Mouse (Mus musculus) R1 (cell line): ENCODE measurements around the gene Ogdh.

ENCODE experiments used
- DNase-seq: peaks from one replicate; pipeline ENCODE4 v3.0.0-alpha.2; 2018; ENCODE audit warnings: low read depth, low spot score

The Ogdh gene

GRCm38 (mm10) chr11:6366434-6366833, 75.0 kb downstream of the Ogdh start:
- no peak for DNase-seq

GRCm38 (mm10) chr11:6367156-6367555, 75.7 kb downstream of the Ogdh start:
- DNase-seq = peak; percentile 70

DNA sequence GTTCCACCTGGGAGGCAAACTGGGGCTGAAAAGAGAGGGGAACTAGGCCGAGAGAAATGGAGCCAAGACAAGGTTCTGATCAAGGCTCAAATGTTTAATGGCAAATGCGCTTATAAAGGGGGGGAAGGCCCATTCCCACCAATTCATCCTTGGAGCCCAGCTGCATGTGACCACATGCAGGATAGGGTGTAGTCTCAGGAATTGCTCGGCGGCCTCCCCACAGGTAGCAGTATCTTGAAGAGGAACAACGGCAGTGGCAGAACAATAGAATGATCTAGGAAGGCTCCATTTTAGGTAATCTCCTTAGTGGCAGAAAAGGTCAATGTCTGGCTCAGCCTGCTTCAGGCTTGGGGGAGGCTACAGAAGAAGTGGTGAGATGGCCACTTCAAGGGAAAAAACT, 76.6 kb downstream of the Ogdh start:
- DNase-seq = peak; percentile 71

- peak; percentile 77 for DNase-seq
Observed at GRCm38 (mm10) chr11:6371376-6372155, 80.1 kb downstream of the Ogdh start.

GRCm38 (mm10) chr11:6372784-6373183, 81.4 kb downstream of the Ogdh start:
- DNase-seq = peak; percentile 78

GRCm38 (mm10) chr11:6380916-6381315, 89.5 kb downstream of the Ogdh start:
- DNase-seq = no peak

DNA sequence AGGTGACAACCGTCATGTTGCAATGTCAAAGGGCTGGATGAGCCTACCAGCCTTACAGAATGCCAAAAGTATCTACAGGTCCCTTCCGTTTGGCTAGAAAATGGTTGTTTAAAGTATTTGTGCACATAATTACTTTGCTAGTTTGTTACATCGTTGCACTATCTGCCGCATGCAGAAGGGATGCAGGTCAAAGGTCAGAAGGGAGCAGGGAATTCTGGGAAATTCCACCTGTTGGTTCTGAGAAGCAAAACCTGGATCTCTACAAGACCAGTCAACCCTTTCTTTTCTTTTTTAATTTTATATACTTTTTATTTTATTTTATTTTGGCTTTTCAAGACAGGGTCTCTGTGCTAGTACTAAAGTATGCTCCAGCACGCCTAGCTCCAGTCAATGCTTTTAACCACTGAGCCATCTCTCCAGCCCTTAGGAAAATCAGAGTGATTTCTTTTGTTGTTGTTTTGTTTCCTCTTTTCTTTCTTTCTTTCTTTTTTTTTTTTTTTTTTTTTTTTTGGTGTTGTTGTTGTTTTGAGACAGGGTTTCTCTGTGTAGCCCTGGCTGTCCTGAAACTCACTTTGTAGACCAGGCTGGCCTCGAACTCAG, 96.8 kb downstream of the Ogdh start:
- DNase-seq = peak; percentile 56

- DNase-seq = peak; percentile 91
Observed at GRCm38 (mm10) chr11:6388726-6389413, 97.4 kb downstream of the Ogdh start, which contains the start of gene Zmiz2. Gene Zmiz2, plus strand, starts transcription at chr11:6389074.

DNA sequence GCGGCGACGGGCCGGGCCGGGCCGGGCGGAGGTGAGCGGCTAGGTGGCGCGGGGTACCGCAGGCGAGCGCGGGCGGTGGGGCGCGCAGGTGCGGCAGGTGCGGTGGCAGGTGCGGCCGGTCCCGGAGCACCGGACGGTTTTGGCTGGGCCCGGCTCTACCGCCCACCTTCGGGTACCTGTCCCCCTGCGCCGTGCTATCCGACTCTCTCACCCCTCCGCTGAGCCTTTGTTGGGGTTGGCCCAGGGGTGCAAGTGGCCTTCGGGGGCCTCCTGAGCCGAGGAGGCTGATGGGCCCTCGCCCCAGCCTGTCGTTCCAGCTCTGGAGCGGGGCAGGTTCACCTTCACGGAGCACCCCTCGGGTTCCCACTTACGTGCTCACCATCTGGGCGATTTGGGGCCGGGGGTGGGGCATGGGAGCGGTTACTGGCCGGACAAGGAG, 98.1 kb downstream of the Ogdh start:
- DNase-seq = peak; percentile 52

- DNase-seq = no peak
Observed at GRCm38 (mm10) chr11:6390376-6391053, 99.1 kb downstream of the Ogdh start.

GRCm38 (mm10) chr11:6391516-6392276, 100.3 kb downstream of the Ogdh start:
- DNase-seq = no peak

DNA sequence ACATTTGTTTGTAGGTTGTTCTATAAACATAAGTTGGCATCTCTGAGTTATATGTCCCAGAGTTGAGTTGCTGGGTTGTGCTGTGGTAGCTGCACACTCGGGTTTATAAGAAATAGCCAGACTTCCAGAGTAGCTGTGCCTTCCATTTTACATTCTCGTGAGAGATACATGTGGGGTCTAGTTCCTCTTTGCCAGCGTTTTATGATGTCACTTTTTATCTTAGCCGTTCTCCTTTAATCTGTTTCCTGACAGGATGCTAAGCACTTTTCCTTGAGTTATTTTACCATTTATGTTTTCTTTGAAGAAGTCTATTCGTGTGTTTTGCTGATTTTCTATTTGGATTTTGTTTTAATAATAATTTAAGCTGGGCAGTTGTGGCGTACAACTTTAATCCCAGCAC, 101.4 kb downstream of the Ogdh start:
- no peak for DNase-seq

- no peak for DNase-seq
Observed at GRCm38 (mm10) chr11:6393866-6394265, 102.4 kb downstream of the Ogdh start.

DNA sequence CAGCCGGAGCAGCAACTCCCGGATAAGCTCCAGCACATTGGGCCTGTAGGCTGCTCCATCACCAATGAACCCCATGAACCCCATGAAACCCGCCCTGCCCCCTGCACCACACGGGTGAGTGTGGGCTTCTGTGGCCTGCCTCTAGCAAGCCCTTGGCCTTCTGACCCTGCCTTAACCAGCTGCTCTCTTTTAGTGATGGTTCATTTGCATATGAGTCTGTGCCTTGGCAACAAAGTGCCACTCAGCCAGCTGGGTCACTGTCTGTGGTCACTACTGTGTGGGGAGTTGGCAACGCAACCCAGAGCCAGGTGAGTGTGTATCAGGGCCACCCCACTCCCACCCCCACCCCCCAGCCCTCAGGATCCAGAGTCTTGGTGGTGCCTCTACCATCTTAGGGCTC, 104.1 kb downstream of the Ogdh start:
- DNase-seq = no peak

DNA sequence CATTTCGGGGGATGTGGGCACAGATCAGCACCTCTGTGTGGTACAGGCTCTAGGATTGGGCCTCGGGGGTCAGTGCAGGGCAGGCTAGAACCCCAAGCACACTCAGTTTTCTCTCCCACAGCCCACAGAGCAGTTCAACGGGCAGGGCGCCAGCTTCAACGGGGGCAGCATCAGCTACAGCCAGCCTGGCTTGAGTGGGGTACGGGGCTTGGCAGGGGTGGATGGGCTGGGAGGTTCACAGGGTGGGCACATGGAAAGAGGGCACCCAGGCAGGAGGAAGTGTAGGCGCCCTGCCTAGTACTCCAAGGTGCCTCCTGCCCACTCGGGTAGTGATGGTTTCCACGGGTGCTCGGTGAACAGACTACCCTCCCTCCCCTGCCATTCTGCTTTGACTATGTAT, 106.7 kb downstream of the Ogdh start:
- DNase-seq = no peak

- DNase-seq = peak; percentile 87
Observed at GRCm38 (mm10) chr11:6402515-6403510, 111.4 kb downstream of the Ogdh start.

- DNase-seq = no peak
Observed at GRCm38 (mm10) chr11:6403830-6404405, 112.5 kb downstream of the Ogdh start.

DNA sequence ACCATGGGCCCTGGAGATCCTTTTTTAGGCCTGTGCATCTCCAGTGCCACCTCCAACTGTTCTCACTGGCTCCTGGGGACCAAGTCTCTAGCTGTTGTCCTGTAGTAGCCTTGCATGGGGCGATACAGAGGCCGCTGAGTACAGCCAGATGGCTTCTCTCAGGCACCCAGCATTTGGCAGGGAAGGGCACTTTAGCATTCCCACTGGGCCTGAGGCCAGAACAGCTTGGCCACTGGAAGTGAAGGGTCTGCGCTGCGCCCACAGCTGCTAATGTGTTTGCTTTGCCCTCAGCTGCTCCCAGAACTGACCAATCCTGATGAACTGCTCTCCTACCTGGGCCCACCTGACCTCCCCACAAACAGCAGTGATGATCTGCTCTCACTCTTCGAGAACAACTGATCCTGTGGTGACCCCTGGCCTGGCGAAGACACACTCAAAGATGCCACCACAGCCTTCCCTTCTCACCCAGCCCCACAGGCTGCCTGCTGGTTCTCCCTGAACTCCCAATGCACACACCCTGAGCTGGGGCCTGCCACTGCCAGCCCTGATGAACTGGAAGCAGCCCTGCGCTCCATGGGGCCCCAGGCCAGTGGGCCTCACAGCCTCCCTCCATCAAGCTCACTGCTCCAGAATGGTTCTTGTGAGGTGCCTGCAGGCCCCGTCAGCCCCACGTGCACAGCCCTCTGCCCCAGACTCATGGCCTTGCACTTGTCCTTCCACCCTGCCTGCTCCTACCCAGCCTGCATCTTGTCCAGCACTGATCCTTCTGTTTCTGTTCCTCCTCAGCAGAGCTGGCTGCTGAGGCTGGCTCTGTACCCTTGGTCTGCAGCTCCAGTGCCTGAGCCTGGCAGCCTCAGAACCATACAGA, 113.5 kb downstream of the Ogdh start:
- no peak for DNase-seq
